Mouse (Mus musculus) Muller cell, postnatal 12 days (primary cell): ENCODE measurements around the gene Nsmf.

ENCODE experiments used
- DNase-seq: peaks from one replicate; pipeline ENCODE4 v3.0.0-alpha.2; 2015; ENCODE audit errors: inconsistent ontology term

Gene Nsmf

DNA sequence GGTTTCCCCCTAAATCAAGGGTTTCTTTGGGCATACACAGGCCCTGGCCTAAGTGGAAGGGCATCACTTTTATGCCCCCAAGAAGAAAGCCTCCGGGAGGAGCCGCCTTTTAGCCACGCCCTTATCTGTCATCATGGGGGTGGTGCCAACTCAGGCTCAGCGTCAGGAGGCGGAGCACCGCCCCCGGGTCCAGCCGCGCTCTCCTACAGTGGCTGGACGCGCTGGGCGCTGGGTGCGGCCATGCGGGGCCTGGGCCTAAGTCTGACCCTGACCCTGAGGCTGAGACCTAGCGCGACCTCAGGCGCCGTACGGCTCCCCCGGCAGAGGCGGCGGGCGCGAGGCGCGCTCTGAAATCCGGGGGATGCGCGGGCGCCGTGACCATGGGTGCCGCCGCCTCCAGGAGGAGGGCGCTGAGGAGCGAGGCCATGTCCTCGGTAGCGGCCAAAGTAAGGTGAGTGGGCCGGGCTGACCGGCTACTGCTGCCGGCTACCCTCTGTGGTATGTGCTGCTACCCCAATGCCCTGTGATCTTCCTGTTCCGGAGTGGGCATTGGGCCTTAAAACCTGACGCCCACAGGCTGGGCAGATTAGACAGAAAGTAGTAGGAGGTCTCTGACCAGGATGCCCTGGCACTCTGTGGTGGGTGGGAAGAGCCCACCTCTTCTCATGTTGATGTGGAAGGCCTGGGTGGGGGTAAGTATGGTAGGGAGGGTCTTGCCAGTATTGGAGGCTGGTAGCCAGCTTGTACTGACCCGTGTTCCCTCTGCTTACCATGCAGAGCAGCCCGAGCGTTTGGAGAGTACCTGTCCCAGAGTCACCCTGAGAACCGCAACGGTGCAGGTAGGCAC, at the start of gene Nsmf:
TSS of gene Nsmf (plus strand) at position 135 of the 847 bp plus-strand sequence.
- DNase-seq: peak; percentile 89

DNA sequence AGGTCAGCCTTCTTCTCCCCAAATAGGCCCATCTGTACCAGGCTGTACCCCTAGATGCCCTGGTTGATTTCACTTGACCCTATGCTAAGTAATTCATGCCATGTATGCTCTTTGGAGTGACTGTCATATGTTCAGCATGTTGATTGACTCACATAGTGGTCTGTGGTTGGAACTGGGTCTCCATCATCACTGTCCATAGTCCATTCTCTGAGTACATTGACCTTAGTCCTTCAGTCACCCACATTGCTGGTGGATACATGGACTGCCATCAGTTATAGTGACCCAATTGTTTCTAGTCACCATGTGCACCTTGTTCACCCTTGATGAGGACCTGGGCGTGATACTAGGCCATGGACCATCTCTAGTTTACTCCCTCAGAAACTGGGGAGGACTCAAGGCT, 47.4 kb upstream of the Nsmf start:
- no peak for DNase-seq

DNA sequence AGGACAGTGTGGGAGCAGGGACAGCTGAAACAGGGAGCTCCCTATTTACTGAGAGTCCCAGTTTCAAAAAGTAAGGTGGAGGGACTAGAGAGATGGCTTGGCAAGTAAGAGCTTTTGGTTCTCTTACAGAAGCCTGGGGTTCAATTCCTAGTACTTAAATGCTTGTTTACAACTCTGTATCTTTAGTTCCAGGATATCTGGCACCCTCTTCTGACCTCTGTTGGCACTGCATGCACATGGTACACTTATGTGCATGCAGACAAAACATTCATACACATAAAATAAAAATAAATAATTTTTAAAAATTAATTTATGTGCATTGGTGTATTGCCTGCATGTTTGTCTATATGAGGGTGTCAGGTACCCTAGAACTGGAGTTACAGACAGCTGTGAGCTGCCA, 45.9 kb upstream of the Nsmf start:
- DNase-seq: no peak

DNA sequence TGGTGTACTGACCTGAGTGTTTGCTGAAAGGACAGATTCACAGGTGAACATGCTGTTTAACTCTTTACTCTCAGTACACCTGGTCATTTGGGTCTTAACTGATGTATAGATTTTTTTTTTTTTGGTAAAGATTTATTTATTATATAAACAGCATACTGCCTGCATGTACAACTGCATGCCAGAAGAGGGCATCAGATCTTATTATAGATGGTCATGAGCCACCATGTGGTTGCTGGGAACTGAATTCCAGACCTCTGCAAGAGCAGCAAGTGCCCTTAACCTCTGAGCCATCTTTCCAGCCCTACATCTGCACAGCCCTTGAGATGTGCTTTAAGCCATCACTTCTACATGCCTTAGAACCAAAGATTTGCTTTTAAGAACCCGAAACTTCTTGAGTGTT, 31.5 kb upstream of the Nsmf start:
- DNase-seq: no peak

GRCm38 (mm10) chr2:25025109-25025508, 29.0 kb upstream of the Nsmf start:
- DNase-seq: no peak

GRCm38 (mm10) chr2:25034994-25035393, 19.2 kb upstream of the Nsmf start:
- no peak for DNase-seq

- DNase-seq: no peak
These were observed 14.1 kb upstream of the Nsmf start for GRCm38 (mm10) chr2:25040089-25040488.

DNA sequence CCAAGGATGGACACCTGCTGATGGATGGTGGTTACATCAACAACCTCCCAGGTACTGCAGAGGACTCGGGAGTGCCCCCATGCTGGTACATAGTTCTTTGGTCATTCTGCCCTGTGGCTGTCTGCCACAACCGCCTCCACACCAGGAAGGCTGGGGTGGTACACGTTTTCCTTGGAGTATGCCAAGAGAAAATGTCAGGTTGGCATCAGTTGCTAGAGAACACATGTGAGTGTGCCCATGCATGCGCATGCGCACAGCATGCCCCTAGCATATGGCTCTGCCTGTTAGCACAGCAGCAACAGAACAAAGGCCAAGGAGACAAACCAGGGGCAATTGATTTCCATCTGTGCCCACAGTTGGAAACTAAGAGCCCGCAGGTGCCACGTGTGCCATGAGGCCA, 3.2 kb upstream of the Nsmf start:
- no peak for DNase-seq

DNA sequence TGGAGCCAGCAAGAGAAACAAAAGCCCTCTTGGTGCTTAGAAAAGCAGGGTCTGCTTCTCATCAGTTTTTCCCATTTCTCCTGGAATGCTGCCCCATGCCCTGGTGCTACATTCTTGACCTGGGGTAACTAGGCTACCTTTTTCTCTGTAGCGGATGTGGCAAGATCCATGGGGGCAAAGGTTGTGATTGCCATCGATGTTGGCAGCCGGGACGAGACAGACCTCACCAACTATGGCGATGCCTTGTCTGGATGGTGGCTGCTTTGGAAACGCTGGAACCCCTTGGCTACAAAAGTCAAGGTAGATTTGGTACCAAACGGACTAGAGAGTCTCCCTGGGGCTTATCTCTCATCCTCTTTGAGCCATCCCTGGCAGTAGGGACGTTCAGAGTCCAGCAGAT, 2.7 kb upstream of the Nsmf start:
- DNase-seq: no peak

DNA sequence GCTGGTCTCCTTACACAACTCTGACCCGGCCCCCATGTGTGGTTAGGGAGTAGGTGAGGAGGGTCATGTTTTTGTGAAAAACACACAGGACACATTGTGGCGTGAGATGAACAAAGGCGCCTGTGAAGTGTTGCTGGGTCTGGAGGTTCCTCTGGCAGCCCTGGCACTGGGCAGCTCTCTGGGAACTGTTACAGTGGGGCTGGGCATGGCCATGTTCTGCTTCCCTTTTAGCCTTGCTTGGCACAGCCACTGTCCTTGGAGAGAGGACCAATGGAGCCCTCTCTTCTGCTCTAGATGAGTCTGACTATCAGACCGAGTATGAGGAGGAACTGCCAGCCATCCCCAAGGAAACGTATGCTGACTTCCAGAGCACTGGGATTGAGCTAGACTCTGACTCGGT, 1.1 kb upstream of the Nsmf start:
- DNase-seq: no peak

DNA sequence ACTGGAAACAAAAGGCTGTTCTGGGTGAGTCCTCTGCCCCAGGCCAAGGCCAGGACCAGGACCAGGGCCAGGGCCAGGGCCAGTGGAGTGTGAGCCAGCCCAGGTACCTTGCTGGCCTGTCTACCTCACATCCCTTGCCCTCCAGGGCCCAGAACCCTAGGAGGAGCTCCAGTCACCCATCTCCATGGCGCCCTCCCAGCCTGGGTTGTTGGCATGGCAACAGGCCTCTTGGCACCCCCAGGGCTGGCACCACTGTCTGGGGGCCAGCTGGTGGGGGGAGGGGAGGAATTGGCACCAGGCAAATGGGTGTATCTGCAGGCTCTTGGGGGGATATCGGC, 882 bp downstream of the Nsmf start:
- peak; percentile 37 for DNase-seq

DNA sequence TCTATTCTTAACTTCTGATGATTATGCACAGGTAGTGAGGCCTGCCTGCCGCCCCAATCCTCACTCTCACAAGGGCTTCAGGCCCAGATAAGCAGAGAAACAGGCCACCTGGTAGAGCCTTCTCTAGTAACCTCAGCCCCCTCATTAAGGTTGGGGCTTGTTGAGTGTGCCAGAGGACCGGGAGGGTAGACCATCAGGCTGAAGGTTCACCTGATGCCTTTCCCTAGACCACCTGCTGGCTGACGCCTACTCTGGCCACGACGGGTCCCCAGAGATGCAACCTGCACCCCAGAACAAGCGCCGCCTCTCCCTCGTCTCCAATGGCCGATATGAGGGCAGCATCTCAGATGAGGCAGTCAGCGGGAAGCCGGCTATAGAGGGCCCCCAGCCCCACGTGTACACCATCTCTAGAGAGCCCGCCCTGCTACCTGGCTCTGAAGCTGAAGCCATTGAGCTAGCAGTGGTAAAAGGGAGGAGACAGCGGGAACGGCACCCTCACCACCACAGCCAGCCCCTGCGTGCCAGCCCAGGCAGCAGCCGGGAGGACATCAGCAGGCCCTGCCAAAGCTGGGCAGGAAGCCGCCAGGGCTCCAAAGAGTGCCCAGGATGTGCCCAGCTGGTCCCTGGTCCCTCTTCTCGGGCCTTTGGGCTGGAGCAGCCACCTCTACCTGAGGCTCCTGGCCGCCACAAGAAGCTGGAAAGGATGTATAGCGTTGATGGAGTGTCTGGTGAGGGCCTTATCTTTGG, 1.4 kb downstream of the Nsmf start:
- DNase-seq: no peak

DNA sequence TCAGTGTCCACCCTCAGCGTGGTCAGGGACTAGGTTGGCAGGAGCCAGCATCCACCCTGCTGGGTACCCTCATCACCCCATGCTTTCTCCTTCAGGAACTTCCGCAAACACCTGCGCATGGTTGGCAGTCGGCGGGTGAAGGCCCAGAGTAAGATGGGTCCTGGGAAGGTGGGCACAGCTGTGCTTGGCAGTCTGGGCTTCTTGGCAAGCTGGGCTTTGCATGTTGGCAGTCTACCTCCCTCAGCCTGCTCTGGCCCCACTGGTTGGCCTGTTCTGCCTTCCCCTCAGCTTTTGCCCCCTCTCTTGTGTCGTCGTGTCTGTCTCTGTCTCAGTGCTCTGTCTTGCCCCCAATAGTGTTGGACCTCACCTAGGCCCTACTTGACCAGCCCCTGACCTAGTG, 4.8 kb downstream of the Nsmf start:
- DNase-seq: no peak

- DNase-seq: no peak
These were observed 9.4 kb downstream of the Nsmf start for GRCm38 (mm10) chr2:25063523-25063922.

GRCm38 (mm10) chr2:25064285-25064684, 10.1 kb downstream of the Nsmf start:
- DNase-seq: no peak

DNA sequence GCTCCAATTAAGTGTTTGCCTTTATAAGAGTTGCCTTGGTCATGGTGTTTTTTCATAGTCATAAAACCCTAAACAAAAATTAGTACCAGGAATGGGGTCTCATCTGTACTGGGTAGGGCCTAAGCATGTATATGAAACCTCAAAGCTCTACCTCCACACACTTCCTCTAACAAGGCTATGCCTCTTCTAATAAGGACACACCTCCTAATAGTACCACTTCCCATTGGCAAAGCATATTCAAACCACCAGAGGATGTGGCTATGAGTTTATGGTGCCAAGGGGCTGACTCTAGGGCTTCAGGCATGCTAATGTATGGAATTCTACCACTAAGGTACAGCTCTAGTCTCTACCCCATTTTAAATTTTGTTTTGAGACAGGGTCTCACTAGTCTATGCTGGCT, 11.4 kb downstream of the Nsmf start:
- DNase-seq: no peak

DNA sequence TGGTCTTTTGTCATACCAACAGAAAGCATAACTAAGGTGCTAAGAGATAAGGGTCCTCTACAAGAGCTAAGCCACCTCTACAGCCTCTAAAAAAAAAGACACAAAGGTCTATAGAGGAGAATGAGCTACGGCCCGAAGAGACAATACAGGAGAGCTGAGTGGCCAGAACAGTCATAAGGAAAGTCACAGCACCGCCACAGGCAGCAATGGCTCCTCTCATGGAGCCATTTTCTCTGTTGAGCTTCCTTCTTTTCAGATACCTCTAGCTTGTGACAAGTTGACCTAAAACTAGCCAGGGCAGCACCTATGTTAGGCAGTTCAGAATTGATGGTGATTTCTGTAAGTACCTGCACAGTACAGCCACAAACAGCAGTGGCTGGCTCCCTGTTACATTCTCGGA, 12.4 kb downstream of the Nsmf start:
- no peak for DNase-seq

DNA sequence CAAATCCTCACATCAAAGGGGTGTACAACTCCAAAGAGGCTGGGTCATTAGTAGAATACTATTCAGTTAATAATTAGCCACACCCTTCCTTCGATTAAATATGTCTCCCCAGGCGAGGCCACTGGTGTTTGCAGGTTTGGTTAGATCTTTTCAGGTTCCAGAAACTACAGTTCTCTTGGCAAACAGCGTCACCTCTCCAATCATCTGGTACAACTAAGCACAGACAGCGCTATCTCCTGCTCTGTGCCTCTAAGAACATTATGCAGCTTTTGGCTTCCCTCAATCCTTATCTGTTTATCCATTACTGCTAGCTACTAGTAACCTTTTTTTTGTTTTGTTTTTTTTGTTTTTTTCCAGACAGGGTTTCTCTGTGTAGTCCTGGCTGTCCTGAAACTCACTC, 15.4 kb downstream of the Nsmf start:
- DNase-seq: no peak

DNA sequence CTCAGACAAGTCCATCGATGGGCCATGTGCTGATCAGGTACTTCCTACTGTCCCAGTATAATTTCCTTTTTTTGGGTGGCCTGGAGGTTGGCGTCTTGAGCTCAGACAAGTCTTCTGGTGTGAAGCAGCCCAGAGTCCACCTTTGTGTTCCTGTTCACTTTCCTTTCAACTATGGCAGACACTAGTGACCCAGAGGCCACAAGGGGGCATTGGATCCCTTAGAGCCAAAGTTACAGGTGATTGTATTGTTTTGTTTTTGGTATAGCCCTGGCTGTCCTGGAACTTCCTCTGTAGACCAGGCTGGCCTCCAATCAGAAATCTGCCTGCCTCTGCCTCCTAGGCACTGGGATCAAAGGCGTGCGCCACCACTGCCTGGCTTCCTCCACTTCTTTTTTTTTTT, 18.2 kb downstream of the Nsmf start:
- DNase-seq: no peak

DNA sequence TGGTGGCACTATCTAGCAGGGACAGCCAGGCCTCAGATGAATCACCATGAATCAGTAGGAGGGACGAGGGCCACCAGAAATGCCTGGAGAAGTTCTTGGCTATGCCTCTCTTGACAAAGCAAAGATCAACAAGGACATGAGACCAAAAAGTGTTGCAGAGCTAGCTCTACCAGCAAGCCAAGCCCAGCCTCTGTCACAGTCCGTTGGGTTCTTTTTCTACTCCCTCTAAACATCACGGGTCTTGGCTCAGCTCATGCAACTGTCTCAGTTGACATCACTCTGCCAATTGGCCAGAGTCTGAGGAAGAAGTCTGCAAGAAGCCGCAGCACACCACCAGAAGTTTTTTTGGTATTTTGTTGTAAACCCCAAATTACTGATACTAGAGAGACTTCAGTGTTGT, 21.4 kb downstream of the Nsmf start:
- no peak for DNase-seq

- DNase-seq: no peak
These were observed 24.8 kb downstream of the Nsmf start for GRCm38 (mm10) chr2:25078967-25079366.

- no peak for DNase-seq
These were observed 25.9 kb downstream of the Nsmf start, which contains the start of gene Entpd8 for GRCm38 (mm10) chr2:25080076-25080475. Gene Entpd8 (plus strand): TSS chr2:25080304.

DNA sequence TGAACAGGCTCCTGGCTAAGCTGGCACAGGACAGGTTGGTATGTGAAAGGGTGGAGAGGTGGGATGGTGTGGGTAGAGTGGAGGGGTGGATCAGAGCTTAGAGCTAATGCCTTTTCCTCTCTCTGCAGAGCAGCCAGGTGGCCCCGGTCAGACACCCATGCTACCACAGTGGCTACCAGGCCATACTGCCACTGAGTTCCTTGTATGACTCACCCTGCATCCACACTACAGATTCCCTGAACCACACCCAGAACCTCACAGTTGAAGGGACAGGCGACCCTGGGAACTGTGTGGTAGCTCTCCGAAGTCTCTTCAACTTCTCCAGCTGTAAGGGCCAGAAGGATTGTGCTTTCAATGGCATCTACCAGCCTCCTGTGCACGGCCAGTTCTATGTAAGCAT, 29.5 kb downstream of the Nsmf start:
- DNase-seq: no peak
